Mouse (Mus musculus) testis, adult 2 months (tissue): ENCODE data around the gene Gm20388.

Experiments used
- CTCF ChIP-seq: fragments of 200-500 bp; IDR thresholded peaks from 2 replicates; pipeline ENCODE4 v1.5.1; 2012; ENCODE audit warnings: low read depth, mild to moderate bottlenecking, inconsistent platforms, low read length, moderate library complexity; ENCODE audit not compliant: control insufficient read depth, insufficient read depth, insufficient replicate concordance
- POLR2A ChIP-seq: fragments of 200-500 bp; IDR thresholded peaks from 2 replicates; pipeline ENCODE4 v1.6.1; 2012; ENCODE audit warnings: low read depth, mild to moderate bottlenecking, inconsistent platforms, low read length, moderate library complexity; ENCODE audit not compliant: control insufficient read depth

GRCm38 (mm10) chr8:122586749-122587148 lies 2676.1 kb downstream of the Gm20388 start:
- no peak for TF ChIP-seq CTCF
- TF ChIP-seq POLR2A = no peak
